Mouse (Mus musculus) neural tube, embryonic 12.5 days (tissue): ENCODE results near the gene Olfr774. TPM values are rescaled to one million over a fixed set of nuclear protein-coding genes. Genes with fewer than 3 reads are reported as not detected.
"Not testable (repeated sequence)": the region's sequence is repeated elsewhere in the genome, so short reads cannot be mapped to it uniquely, and the experiment has no call there.

Experiments used
- ATAC-seq: fragments of 200-750 bp; cut with Nextera tagmentation; 2 replicates; pipeline ENCODE4 v1.8.0; 2017; ENCODE audit warnings: low read depth, mild to moderate bottlenecking, moderate TSS enrichment, moderate library complexity; ENCODE audit not compliant: low FRiP score
- H3K27ac ChIP-seq: fragments of 300-500 bp; sonication (generic); 2 replicates; pipeline ENCODE4 v1.5.1; 2016
- H3K27me3 ChIP-seq: fragments of 300-500 bp; sonication (generic); replicated peaks from 2 replicates; pipeline ENCODE4 v1.6.1; 2016; ENCODE audit warnings: mild to moderate bottlenecking
- H3K36me3 ChIP-seq: fragments of 300-500 bp; sonication (generic); 2 replicates; pipeline ENCODE4 v1.6.1; 2016; ENCODE audit warnings: mild to moderate bottlenecking
- H3K4me1 ChIP-seq: fragments of 300-500 bp; sonication (generic); 2 replicates; pipeline ENCODE4 v1.6.1; 2016
- H3K4me2 ChIP-seq: fragments of 300-500 bp; sonication (generic); replicated peaks from 2 replicates; pipeline ENCODE4 v1.6.1; 2016; ENCODE audit warnings: mild to moderate bottlenecking
- H3K4me3 ChIP-seq: fragments of 300-500 bp; sonication (generic); 2 replicates; pipeline ENCODE4 v1.5.1; 2016
- H3K9ac ChIP-seq: fragments of 300-500 bp; sonication (generic); 2 replicates; pipeline ENCODE4 v1.6.1; 2016; ENCODE audit warnings: mild to moderate bottlenecking
- H3K9me3 ChIP-seq: fragments of 300-500 bp; sonication (generic); 2 replicates; pipeline ENCODE4 v1.6.1; 2016; ENCODE audit warnings: mild to moderate bottlenecking
- WGBS: fragments of 180-500 bp; shearing (Covaris S2); methylation state at CpG from one replicate; pipeline ENCODE4 v1.1.7; 2016; 5-methylcytosine and 5-hydroxymethylcytosine counted together
- polyA plus RNA-seq: library from polyadenylated mRNA; unstranded; fragments of >200 nt; fragmentation: Nextera tagmentation; extraction: Ambion mirVana; gene quantifications from 2 replicates; pipeline ENCODE4 v1.2.1, GENCODE M21; 2016

Olfr774 gene
- polyA plus RNA-seq = not detected in 2 replicates

GRCm38 (mm10) chr10:129235904-129236303 lies at the start of gene Olfr774:
Olfr774 (plus strand) TSS chr10:129236204.
- Histone ChIP-seq H3K9ac (no peak within 1 kb of the TSS), H3K4me3 (no peak within 1 kb of the TSS), H3K36me3 (no peaks in the 10 kb centered on the region), H3K4me2 (no peak within 1 kb of the TSS), H3K9me3 (no peaks in the 10 kb centered on the region), H3K4me1 (no peaks in the 10 kb centered on the region), H3K27me3 (no peaks in the 10 kb centered on the region), H3K27ac (no peak within 1 kb of the TSS)
- WGBS = 74% methylated on average over 2 of the region's 2 CpGs
- no peak for ATAC-seq

GRCm38 (mm10) chr10:129187319-129187718 lies 48.7 kb upstream of the Olfr774 start, which contains the start of gene Olfr773:
Olfr773 (minus strand) TSS chr10:129187419.
- H3K36me3 ChIP-seq, ATAC-seq, H3K4me2 ChIP-seq, H3K27me3 ChIP-seq, H3K4me1 ChIP-seq, H3K9me3 ChIP-seq, H3K27ac ChIP-seq, H3K4me3 ChIP-seq, H3K9ac ChIP-seq: not testable (repeated sequence)

- Histone ChIP-seq H3K36me3 (no peaks in the 10 kb centered on the region), H3K4me2 (no peak overlapping the region), H3K4me3 (no peak overlapping the region), H3K27me3 (no peaks in the 10 kb centered on the region), H3K9me3 (no peaks in the 10 kb centered on the region), H3K4me1 (no peaks in the 10 kb centered on the region), H3K27ac (no peak overlapping the region), H3K9ac (no peak overlapping the region)
- no peak for ATAC-seq
- WGBS = 83% methylated on average over 1 of the region's 1 CpGs
Measured at GRCm38 (mm10) chr10:129230737-129231136, 5.3 kb upstream of the Olfr774 start.

GRCm38 (mm10) chr10:129248112-129248511 lies 12.1 kb downstream of the Olfr774 start, which contains the start of gene Olfr775:
Olfr775 (plus strand) TSS chr10:129248412.
- no peaks in the 10 kb centered on the region for H3K9me3 ChIP-seq
- no peak for ATAC-seq

GRCm38 (mm10) chr10:129258827-129259226 lies 22.8 kb downstream of the Olfr774 start, which contains the start of gene Olfr776:
Olfr776 (plus strand) TSS chr10:129259127.
- no peaks in the 10 kb centered on the region for H3K4me1 ChIP-seq
- no peak within 1 kb of the TSS for H3K4me3 ChIP-seq
- ATAC-seq = no peak

More at GRCm38 (mm10) chr10:129248112-129248511, 12.1 kb downstream of the Olfr774 start, which contains the start of gene Olfr775:
- H3K27me3 ChIP-seq = no peaks in the 10 kb centered on the region
- no peaks in the 10 kb centered on the region for H3K4me1 ChIP-seq
- no peak within 1 kb of the TSS for H3K4me2 ChIP-seq
- H3K9ac ChIP-seq = no peak within 1 kb of the TSS
- WGBS = 62% methylated on average over 3 of the region's 3 CpGs
- H3K36me3 ChIP-seq = no peaks in the 10 kb centered on the region
- H3K27ac ChIP-seq = no peak within 1 kb of the TSS
- H3K4me3 ChIP-seq = no peak within 1 kb of the TSS

GRCm38 (mm10) chr10:129271081-129271535 lies 35.1 kb downstream of the Olfr774 start, which contains the start of gene Olfr777:
Olfr777 (minus strand) TSS chr10:129271485.
- Histone ChIP-seq H3K9me3 (no peaks in the 10 kb centered on the region), H3K27ac (no peak within 1 kb of the TSS), H3K27me3 (no peaks in the 10 kb centered on the region), H3K4me3 (no peak within 1 kb of the TSS), H3K36me3 (no peaks in the 10 kb centered on the region), H3K4me2 (no peak within 1 kb of the TSS), H3K9ac (no peak within 1 kb of the TSS), H3K4me1 (no peaks in the 10 kb centered on the region)
- WGBS = 97% methylated on average over 2 of the region's 2 CpGs
- ATAC-seq = no peak

More at GRCm38 (mm10) chr10:129258827-129259226, 22.8 kb downstream of the Olfr774 start, which contains the start of gene Olfr776:
- Histone ChIP-seq H3K27me3 (no peaks in the 10 kb centered on the region), H3K9me3 (no peaks in the 10 kb centered on the region), H3K27ac (no peak within 1 kb of the TSS), H3K9ac (no peak within 1 kb of the TSS), H3K4me2 (no peak within 1 kb of the TSS), H3K36me3 (no peaks in the 10 kb centered on the region)

Other genes starting within 250 kb of the Olfr774 start
- gene Olfr9, start 246.8 kb upstream of the Olfr774 start, polyA plus RNA-seq = not detected in 2 replicates
- not detected in 2 replicates for gene Olfr763, start 225.4 kb upstream of the Olfr774 start, polyA plus RNA-seq
- not detected in 2 replicates for gene Olfr764-ps1, start 196.3 kb upstream of the Olfr774 start, polyA plus RNA-seq
- not detected in 2 replicates for gene Olfr765, start 186.2 kb upstream of the Olfr774 start, polyA plus RNA-seq
- not detected in 2 replicates for gene Olfr766-ps1, start 167.2 kb upstream of the Olfr774 start, polyA plus RNA-seq
- not detected in 2 replicates for gene Olfr767, start 153.3 kb upstream of the Olfr774 start, polyA plus RNA-seq
- gene Olfr768, start 136.8 kb upstream of the Olfr774 start, polyA plus RNA-seq = not detected in 2 replicates
- gene Olfr769, start 118.3 kb upstream of the Olfr774 start, polyA plus RNA-seq = not detected in 2 replicates
- gene Olfr770, start 97.2 kb upstream of the Olfr774 start, polyA plus RNA-seq = not detected in 2 replicates
- gene Olfr771, start 71.5 kb upstream of the Olfr774 start, polyA plus RNA-seq = not detected in 2 replicates
- not detected in 2 replicates for gene Olfr772, start 58.3 kb upstream of the Olfr774 start, polyA plus RNA-seq
- gene Olfr773, start 48.8 kb upstream of the Olfr774 start, polyA plus RNA-seq = not detected in 2 replicates
- gene Olfr775, start 12.2 kb downstream of the Olfr774 start, polyA plus RNA-seq = not detected in 2 replicates
- gene Olfr776, start 22.9 kb downstream of the Olfr774 start, polyA plus RNA-seq = not detected in 2 replicates
- not detected in 2 replicates for gene Olfr777, start 35.3 kb downstream of the Olfr774 start, polyA plus RNA-seq
- gene Olfr780, start 81.9 kb downstream of the Olfr774 start, polyA plus RNA-seq = not detected in 2 replicates
- gene Olfr781, start 92.7 kb downstream of the Olfr774 start, polyA plus RNA-seq = not detected in 2 replicates
- not detected in 2 replicates for gene Olfr782, start 112.6 kb downstream of the Olfr774 start, polyA plus RNA-seq
- gene Olfr784, start 147.9 kb downstream of the Olfr774 start, polyA plus RNA-seq = 0.06 and 0.19 TPM in 2 replicates
- not detected in 2 replicates for gene Olfr785, start 169.2 kb downstream of the Olfr774 start, polyA plus RNA-seq
- gene Olfr786, start 191.1 kb downstream of the Olfr774 start, polyA plus RNA-seq = not detected in 2 replicates
- gene Olfr787, start 225.7 kb downstream of the Olfr774 start, polyA plus RNA-seq = not detected in 2 replicates
- not detected in 2 replicates for gene Olfr788, start 234.8 kb downstream of the Olfr774 start, polyA plus RNA-seq
- not detected in 2 replicates for gene Olfr789, start 248.5 kb downstream of the Olfr774 start, polyA plus RNA-seq